Mouse (Mus musculus) CH12.LX (cell line): ENCODE data around the gene St3gal3. TPM values are rescaled to one million over a fixed set of nuclear protein-coding genes. Genes with fewer than 3 reads are reported as not detected.

Source experiments
- DNase-seq: peaks from one replicate; pipeline ENCODE4 v3.0.0-alpha.2; 2013; ENCODE audit errors: extremely low read depth
- H3K27ac ChIP-seq: 2 replicates; pipeline ENCODE4 v1.5.1; 2012; ENCODE audit warnings: low read depth, mild to moderate bottlenecking, control low read depth, moderate library complexity; ENCODE audit not compliant: insufficient read depth
- H3K27me3 ChIP-seq: replicated peaks from 2 replicates; pipeline ENCODE3; 2012; ENCODE audit warnings: inconsistent platforms
- H3K36me3 ChIP-seq, 2 experiments: replicated peaks in 1 of 2; 2 replicates each; pipeline versions ENCODE3 to v1.6.1; 2012; ENCODE audit warnings: inconsistent platforms in 1 of 2, low read length in 1 of 2, mild to moderate bottlenecking in 1 of 2, mixed read lengths in 1 of 2, moderate library complexity in 1 of 2; ENCODE audit not compliant: control insufficient read depth in 1 of 2, insufficient read depth in 1 of 2
- H3K4me1 ChIP-seq, 2 experiments: 2 replicates each; pipeline ENCODE4 v1.6.1; 2012; ENCODE audit warnings: inconsistent platforms in 1 of 2, moderate library complexity in 1 of 2; ENCODE audit not compliant: insufficient read depth in 2 of 2, control insufficient read depth in 1 of 2
- H3K4me2 ChIP-seq: 2 replicates; pipeline ENCODE4 v1.6.1; 2012; ENCODE audit warnings: low read depth, mild to moderate bottlenecking, control low read depth; ENCODE audit not compliant: poor library complexity, insufficient read depth, severe bottlenecking
- H3K4me3 ChIP-seq, 3 experiments: fragments of 150-350 bp in 1 of 3; sonication (generic) in 1 of 3; replicated peaks in 1 of 3; 2 replicates each; pipeline versions ENCODE3 to v1.5.1; 2011 to 2012; ENCODE audit warnings: low read depth in 2 of 3, low read length in 2 of 3, mild to moderate bottlenecking in 2 of 3, moderate library complexity in 2 of 3, control low read depth in 1 of 3, improper control_type of control experiment in 1 of 3, inconsistent platforms in 1 of 3, mixed read lengths in 1 of 3; ENCODE audit not compliant: poor library complexity in 1 of 3
- H3K79me2 ChIP-seq: replicated peaks from 2 replicates; pipeline ENCODE4 v1.6.1; 2012; ENCODE audit warnings: mild to moderate bottlenecking, moderate library complexity; ENCODE audit not compliant: control insufficient read depth, poor library complexity, insufficient read depth, severe bottlenecking; ENCODE audit errors: extremely low read depth
- H3K9ac ChIP-seq: 2 replicates; pipeline ENCODE4 v1.6.1; 2012; ENCODE audit warnings: low read depth, mild to moderate bottlenecking, control low read depth, moderate library complexity; ENCODE audit not compliant: insufficient read depth
- H3K9me3 ChIP-seq: replicated peaks from 2 replicates; pipeline ENCODE3; 2012; ENCODE audit warnings: low read length, inconsistent platforms, mixed read lengths
- BHLHE40 ChIP-seq: IDR thresholded peaks from 2 replicates; pipeline ENCODE4 v1.6.1; 2011; ENCODE audit warnings: mild to moderate bottlenecking, low read depth, low read length, improper control_type of control experiment
- CHD1 ChIP-seq: IDR thresholded peaks from 2 replicates; pipeline ENCODE4 v1.6.1; 2012; ENCODE audit warnings: low read depth, low read length, improper control_type of control experiment, inconsistent platforms
- CHD2 ChIP-seq: IDR thresholded peaks from 2 replicates; pipeline ENCODE4 v1.6.1; 2011; ENCODE audit warnings: low read length, improper control_type of control experiment
- CTCF ChIP-seq, 2 experiments: IDR thresholded peaks in 1 of 2; conservative IDR thresholded peaks in 1 of 2; 2 replicates each; pipeline ENCODE4 v1.5.1; 2011 to 2012; ENCODE audit warnings: low read depth in 2 of 2, low read length in 2 of 2, improper control_type of control experiment in 1 of 2, inconsistent platforms in 1 of 2, mild to moderate bottlenecking in 1 of 2, moderate library complexity in 1 of 2
- E2F4 ChIP-seq: IDR thresholded peaks from 2 replicates; pipeline ENCODE4 v1.6.1; 2011; ENCODE audit warnings: low read depth, low read length, improper control_type of control experiment; ENCODE audit not compliant: insufficient replicate concordance
- EP300 ChIP-seq: IDR thresholded peaks from 2 replicates; pipeline ENCODE4 v1.6.1; 2011; ENCODE audit warnings: low read length, improper control_type of control experiment
- ETS1 ChIP-seq: conservative IDR thresholded peaks from 2 replicates; pipeline ENCODE4 v1.6.1; 2012; ENCODE audit warnings: low read depth, mild to moderate bottlenecking, inconsistent platforms, low read length, improper control_type of control experiment, moderate library complexity
- IRF4 ChIP-seq: IDR thresholded peaks from 2 replicates; pipeline ENCODE4 v1.6.1; 2014; ENCODE audit warnings: low read depth, mild to moderate bottlenecking, inconsistent platforms, low read length, improper control_type of control experiment
- JUN ChIP-seq: IDR thresholded peaks from 2 replicates; pipeline ENCODE4 v1.6.1; 2011; ENCODE audit warnings: low read depth, mild to moderate bottlenecking, low read length, improper control_type of control experiment, moderate library complexity; ENCODE audit not compliant: insufficient read depth
- JUND ChIP-seq: conservative IDR thresholded peaks from 2 replicates; pipeline ENCODE4 v1.6.1; 2011; ENCODE audit warnings: low read depth, low read length, improper control_type of control experiment
- KAT2A ChIP-seq: IDR thresholded peaks from 2 replicates; pipeline ENCODE4 v1.6.1; 2012; ENCODE audit warnings: low read length, improper control_type of control experiment, inconsistent platforms; ENCODE audit not compliant: insufficient replicate concordance
- MAX ChIP-seq: IDR thresholded peaks from 2 replicates; pipeline ENCODE4 v1.6.1; 2011; ENCODE audit warnings: low read length, improper control_type of control experiment
- MAZ ChIP-seq: IDR thresholded peaks from 2 replicates; pipeline ENCODE4 v1.6.1; 2012; ENCODE audit warnings: low read depth, mild to moderate bottlenecking, inconsistent platforms, low read length, improper control_type of control experiment, moderate library complexity
- MEF2A ChIP-seq: IDR thresholded peaks from 2 replicates; pipeline ENCODE4 v1.6.1; 2014; ENCODE audit warnings: low read depth, mild to moderate bottlenecking, inconsistent platforms, low read length, improper control_type of control experiment, borderline replicate concordance
- MXI1 ChIP-seq: IDR thresholded peaks from 2 replicates; pipeline ENCODE4 v1.6.1; 2011; ENCODE audit warnings: mild to moderate bottlenecking, low read depth, low read length, improper control_type of control experiment
- MYC ChIP-seq: IDR thresholded peaks from 2 replicates; pipeline ENCODE4 v1.6.1; 2011; ENCODE audit warnings: low read depth, mild to moderate bottlenecking, improper control_type of control experiment, low read length
- PAX5 ChIP-seq: IDR thresholded peaks from 2 replicates; pipeline ENCODE4 v1.6.1; 2012; ENCODE audit warnings: low read length, inconsistent platforms, mixed read lengths
- RAD21 ChIP-seq: IDR thresholded peaks from 2 replicates; pipeline ENCODE4 v1.6.1; 2011; ENCODE audit warnings: low read depth, mild to moderate bottlenecking, low read length, improper control_type of control experiment, moderate library complexity
- RCOR1 ChIP-seq: conservative IDR thresholded peaks from 2 replicates; pipeline ENCODE4 v1.6.1; 2012; ENCODE audit warnings: low read depth, mild to moderate bottlenecking, inconsistent platforms, low read length, improper control_type of control experiment
- SIN3A ChIP-seq: IDR thresholded peaks from 2 replicates; pipeline ENCODE4 v1.6.1; 2012; ENCODE audit warnings: low read length, improper control_type of control experiment, inconsistent platforms
- TBP ChIP-seq: conservative IDR thresholded peaks from 2 replicates; pipeline ENCODE4 v1.6.1; 2011; ENCODE audit warnings: low read depth, low read length, improper control_type of control experiment
- ZC3H11A ChIP-seq: IDR thresholded peaks from 2 replicates; pipeline ENCODE4 v1.6.1; 2012; ENCODE audit warnings: low read depth, mild to moderate bottlenecking, inconsistent platforms, low read length, improper control_type of control experiment
- ZKSCAN1 ChIP-seq: IDR thresholded peaks from 2 replicates; pipeline ENCODE4 v1.6.1; 2012; ENCODE audit warnings: low read depth, inconsistent platforms, low read length, improper control_type of control experiment, borderline replicate concordance
- ZMIZ1 ChIP-seq: IDR thresholded peaks from 2 replicates; pipeline ENCODE4 v1.6.1; 2012; ENCODE audit warnings: low read depth, mild to moderate bottlenecking, inconsistent platforms, low read length, improper control_type of control experiment
- ZNF384 ChIP-seq: IDR thresholded peaks from 2 replicates; pipeline ENCODE4 v1.6.1; 2012; ENCODE audit warnings: low read depth, low read length, improper control_type of control experiment, inconsistent platforms
- dilution Hi-C: fragments of 300-500 bp; cut with MboI; formaldehyde crosslinking; loops from 2 replicates; pipeline ENCODE4 v1.14.3; 2020; ENCODE audit warnings: low sequenced_read_pairs; ENCODE audit not compliant: extremely low pct_unique_long_range_greater_than_20kb, extremely low pct_ligation_motif_present
- in situ Hi-C: fragments of 300-500 bp; cut with MboI; formaldehyde crosslinking; loops from 3 replicates; pipeline ENCODE4 v1.14.3; 2019; ENCODE audit warnings: low sequenced_read_pairs, low pct_ligation_motif_present, low pct_unique_long_range_greater_than_20kb, mixed read lengths
- polyA plus RNA-seq: library from polyadenylated mRNA; unstranded; fragments of >175 nt; gene quantifications from 2 replicates; pipeline ENCODE4 v1.2.1, GENCODE M21; 2012; ENCODE audit warnings: low read depth; ENCODE audit not compliant: insufficient read length
- total RNA-seq, 2 experiments: library from RNA; depleted of rRNA; stranded (reverse); fragments of 300-350 nt in 1 of 2; fragments of >200 nt in 1 of 2; gene quantifications; 2 replicates each; pipeline ENCODE4 v1.2.3; 2012 to 2014

St3gal3 gene
- total and polyA plus RNA-seq, 3 experiments: 7.1 to 10.1 (median 8.2) TPM

- Histone ChIP-seq H3K79me2 (no peaks in the 10 kb centered on the region), H3K4me2 (no peak overlapping the region), H3K27me3 (no peaks in the 10 kb centered on the region), H3K36me3 (peaks cover 0 to 17% of the 10 kb centered on the region in 2 experiments), H3K27ac (no peak overlapping the region), H3K4me1 (no peaks in the 10 kb centered on the region), H3K9ac (no peak overlapping the region), H3K4me3 (no peak overlapping the region), H3K9me3 (no peaks in the 10 kb centered on the region)
- TF ChIP-seq MXI1 (peak; percentile 38; the same call in 1 of the 2 replicates), CHD1 (no peak), ZMIZ1 (no peak), MAX (no peak), IRF4 (peak; percentile 85), ETS1 (peak; percentile 72), SIN3A (no peak), ZC3H11A (no peak), JUN (peak; percentile 69), KAT2A (no peak), EP300 (peak; percentile 55), CHD2 (no peak), MAZ (no peak), BHLHE40 (peak; percentile 76), JUND (peak; percentile 49; the same call in 1 of the 2 replicates), MYC (0 out of 2 replicates have a peak, but pooled peaks have one; percentile 19), ZKSCAN1 (no peak), CTCF (conservative IDR thresholded peaks at IDR 0.05 in 1 of 2, IDR thresholded peaks at IDR 0.05 in 1 of 2; ENCODE audit: low read depth in 2 of 2, low read length in 2 of 2) (no peak), MEF2A (peak; percentile 67; the same call in 1 of the 2 replicates), RCOR1 (0 out of 2 replicates have a peak, but pooled peaks have one; percentile 21), PAX5 (no peak), E2F4 (no peak), TBP (no peak)
- dilution Hi-C loops (no loop called here), in situ Hi-C loops (no loop called here)
- DNase-seq: no peak
Measured at GRCm38 (mm10) chr4:118116098-118116497, 18.6 kb downstream of the St3gal3 start.

GRCm38 (mm10) chr4:118115132-118115531 lies 19.6 kb downstream of the St3gal3 start:
- H3K4me2 ChIP-seq: no peak overlapping the region
- no peak for DNase-seq
- no peak overlapping the region for H3K9ac ChIP-seq
- H3K36me3 ChIP-seq: peaks cover 0 to 17% of the 10 kb centered on the region in 2 experiments
- peaks cover 2% of the 10 kb centered on the region for H3K9me3 ChIP-seq
- no peak overlapping the region for H3K4me3 ChIP-seq
- TF ChIP-seq PAX5 (no peak), CHD1 (no peak), ZNF384 (no peak), RAD21 (no peak)
- in situ Hi-C loops (no loop called here), dilution Hi-C loops (no loop called here)
- no peaks in the 10 kb centered on the region for H3K27me3 ChIP-seq
- no peaks in the 10 kb centered on the region for H3K4me1 ChIP-seq
- no peak overlapping the region for H3K27ac ChIP-seq
- no peaks in the 10 kb centered on the region for H3K79me2 ChIP-seq
